Mouse (Mus musculus) midbrain, postnatal 0 days (tissue): Measurements from ENCODE around the gene Unc13d. TPM values are rescaled to one million over a fixed set of nuclear protein-coding genes. Genes with fewer than 3 reads are reported as not detected.
A peak's percentile ranks its signal among the peaks of the same experiment; 100 is the strongest.

Experiments used
- ATAC-seq: fragments of 200-750 bp; cut with Nextera tagmentation; 2 replicates; pipeline ENCODE4 v1.8.0; 2017; ENCODE audit warnings: moderate number of reproducible peaks, mild to moderate bottlenecking, moderate TSS enrichment, moderate library complexity; ENCODE audit not compliant: low FRiP score
- DNase-seq: peaks from one replicate; pipeline ENCODE4 v3.0.0-alpha.2; 2015; ENCODE audit warnings: low spot score
- H3K27ac ChIP-seq: fragments of 300-500 bp; sonication (generic); 2 replicates; pipeline ENCODE4 v1.5.1; 2014; ENCODE audit warnings: low read depth, mild to moderate bottlenecking, low read length, mixed read lengths
- H3K27me3 ChIP-seq: fragments of 300-500 bp; sonication (generic); 2 replicates; pipeline ENCODE4 v1.6.1; 2014; ENCODE audit warnings: low read length, control low read depth, mixed read lengths; ENCODE audit not compliant: insufficient read depth
- H3K36me3 ChIP-seq: fragments of 300-500 bp; sonication (generic); 2 replicates; pipeline ENCODE4 v1.6.1; 2014; ENCODE audit warnings: low read length, control low read depth, mixed read lengths; ENCODE audit not compliant: insufficient read depth
- H3K4me1 ChIP-seq: fragments of 300-500 bp; sonication (generic); 2 replicates; pipeline ENCODE4 v1.6.1; 2014; ENCODE audit warnings: mild to moderate bottlenecking, control low read depth, antibody characterized with exemption, low read length, mixed read lengths; ENCODE audit not compliant: insufficient read depth
- H3K4me2 ChIP-seq: fragments of 300-500 bp; sonication (generic); 2 replicates; pipeline ENCODE4 v1.6.1; 2014; ENCODE audit warnings: low read depth, mild to moderate bottlenecking, low read length, mixed read lengths; ENCODE audit not compliant: poor library complexity, severe bottlenecking
- H3K4me3 ChIP-seq: fragments of 300-500 bp; sonication (generic); 2 replicates; pipeline ENCODE4 v1.5.1; 2014; ENCODE audit warnings: low read depth, mild to moderate bottlenecking, low read length, moderate library complexity
- H3K9ac ChIP-seq: fragments of 300-500 bp; sonication (generic); replicated peaks from 2 replicates; pipeline ENCODE4 v1.6.1; 2014; ENCODE audit warnings: mild to moderate bottlenecking, low read length, moderate library complexity, mixed read lengths; ENCODE audit not compliant: poor library complexity, severe bottlenecking
- H3K9me3 ChIP-seq: fragments of 300-500 bp; sonication (generic); 2 replicates; pipeline ENCODE4 v1.6.1; 2016; ENCODE audit warnings: low read length, control low read depth
- CTCF ChIP-seq: IDR thresholded peaks from 2 replicates; pipeline ENCODE4 v1.5.1; 2016; ENCODE audit warnings: antibody characterized with exemption, mild to moderate bottlenecking
- WGBS: fragments of 180-500 bp; shearing (Covaris S2); extraction: QIAGEN DNeasy Blood & Tissue Kit; methylation state at CpG from one replicate; pipeline ENCODE4 v1.1.7; 2014; 5-methylcytosine and 5-hydroxymethylcytosine counted together
- polyA plus RNA-seq: library from polyadenylated mRNA; unstranded; fragments of >200 nt; fragmentation: Nextera tagmentation; extraction: Ambion mirVana; gene quantifications from 2 replicates; pipeline ENCODE4 v1.2.1, GENCODE M21; 2015
- total RNA-seq: library from RNA; depleted of rRNA; stranded (reverse); fragments of >200 nt; gene quantifications from 2 replicates; pipeline ENCODE4 v1.2.3, GENCODE M21; 2014

The Unc13d gene
- total and polyA plus RNA-seq, 2 experiments from 2014 or later: 0.22 to 0.77 TPM

- H3K4me2 ChIP-seq: no peak overlapping the region
- DNase-seq (no peak), ATAC-seq (no peak)
- peaks cover 26% of the 10 kb centered on the region for H3K36me3 ChIP-seq
- H3K4me3 ChIP-seq: no peak overlapping the region
- no peaks in the 10 kb centered on the region for H3K9me3 ChIP-seq
- H3K27me3 ChIP-seq: no peaks in the 10 kb centered on the region
- TF ChIP-seq CTCF: no peak
- 68% methylated on average over 23 of the region's 23 CpGs for WGBS
- H3K9ac ChIP-seq: no peak overlapping the region
- no peaks in the 10 kb centered on the region for H3K4me1 ChIP-seq
- H3K27ac ChIP-seq: no peak overlapping the region
These were observed 13.4 kb downstream of the Unc13d start for GRCm38 (mm10) chr11:116064187-116064867.

GRCm38 (mm10) chr11:116063562-116063961 is 14.2 kb downstream of the Unc13d start:
- no peak for TF ChIP-seq CTCF
- H3K4me3 ChIP-seq: no peak overlapping the region
- no peaks in the 10 kb centered on the region for H3K9me3 ChIP-seq
- no peak for ATAC-seq
- WGBS: 64% methylated on average over 13 of the region's 13 CpGs
- DNase-seq: peak; percentile 44
- H3K4me2 ChIP-seq: no peak overlapping the region
- 0 out of 2 replicates have a peak overlapping the region, but pooled peaks have one; percentile 19 for H3K9ac ChIP-seq
- no peak overlapping the region for H3K27ac ChIP-seq
- H3K36me3 ChIP-seq: peaks cover 34% of the 10 kb centered on the region
- no peaks in the 10 kb centered on the region for H3K27me3 ChIP-seq
- H3K4me1 ChIP-seq: no peaks in the 10 kb centered on the region

- H3K27ac ChIP-seq: no peak overlapping the region
- no peak overlapping the region for H3K4me2 ChIP-seq
- H3K4me3 ChIP-seq: no peak overlapping the region
- no peaks in the 10 kb centered on the region for H3K27me3 ChIP-seq
- ATAC-seq (no peak), DNase-seq (no peak)
- no peak overlapping the region for H3K9ac ChIP-seq
- no peaks in the 10 kb centered on the region for H3K9me3 ChIP-seq
- TF ChIP-seq CTCF: no peak
- H3K4me1 ChIP-seq: no peaks in the 10 kb centered on the region
- peaks cover 44% of the 10 kb centered on the region for H3K36me3 ChIP-seq
- 51% methylated on average over 8 of the region's 8 CpGs for WGBS
These were observed 15.2 kb downstream of the Unc13d start for GRCm38 (mm10) chr11:116062521-116062920.

- no peak overlapping the region for H3K4me3 ChIP-seq
- peaks cover 49% of the 10 kb centered on the region for H3K36me3 ChIP-seq
- H3K27ac ChIP-seq: no peak overlapping the region
- no peak overlapping the region for H3K4me2 ChIP-seq
- DNase-seq (no peak), ATAC-seq (no peak)
- H3K9ac ChIP-seq: no peak overlapping the region
- 94% methylated on average over 13 of the region's 13 CpGs for WGBS
- no peak for TF ChIP-seq CTCF
- H3K4me1 ChIP-seq: no peaks in the 10 kb centered on the region
- no peaks in the 10 kb centered on the region for H3K9me3 ChIP-seq
- H3K27me3 ChIP-seq: no peaks in the 10 kb centered on the region
These were observed 15.9 kb downstream of the Unc13d start for GRCm38 (mm10) chr11:116061641-116062415.

GRCm38 (mm10) chr11:116060596-116060995 is 17.2 kb downstream of the Unc13d start:
- no peaks in the 10 kb centered on the region for H3K9me3 ChIP-seq
- no peak overlapping the region for H3K27ac ChIP-seq
- H3K4me1 ChIP-seq: no peaks in the 10 kb centered on the region
- ATAC-seq: no peak
- TF ChIP-seq CTCF: no peak
- H3K4me3 ChIP-seq: no peak overlapping the region
- 85% methylated on average over 9 of the region's 9 CpGs for WGBS
- DNase-seq: no peak
- no peak overlapping the region for H3K9ac ChIP-seq
- H3K27me3 ChIP-seq: no peaks in the 10 kb centered on the region
- H3K36me3 ChIP-seq: peaks cover 59% of the 10 kb centered on the region
- no peak overlapping the region for H3K4me2 ChIP-seq

- H3K9ac ChIP-seq: no peak overlapping the region
- ATAC-seq (no peak), DNase-seq (no peak)
- peaks cover 68% of the 10 kb centered on the region for H3K36me3 ChIP-seq
- no peak overlapping the region for H3K4me2 ChIP-seq
- WGBS: 96% methylated on average over 11 of the region's 11 CpGs
- no peaks in the 10 kb centered on the region for H3K9me3 ChIP-seq
- H3K4me1 ChIP-seq: no peaks in the 10 kb centered on the region
- TF ChIP-seq CTCF: no peak
- no peaks in the 10 kb centered on the region for H3K27me3 ChIP-seq
- H3K4me3 ChIP-seq: no peak overlapping the region
- no peak overlapping the region for H3K27ac ChIP-seq
These were observed 18.1 kb downstream of the Unc13d start for GRCm38 (mm10) chr11:116059691-116060025.
